Mouse (Mus musculus) cerebral cortex, adult 2 months (tissue): Measurements from ENCODE around the gene Mug2.

Experiments
- WGBS: fragments of 180-500 bp; shearing (Covaris S2); methylation state at CpG from one replicate; pipeline ENCODE4 v1.1.7; 2018; 5-methylcytosine and 5-hydroxymethylcytosine counted together

Gene Mug2

GRCm38 (mm10) chr6:122006461-122006860 is at the start of gene Mug2:
Gene Mug2 (plus strand): TSS chr6:122006761.
- no CpG with 5 or more reads among the region's 3 CpGs for WGBS

GRCm38 (mm10) chr6:121957803-121958349 is 48.7 kb upstream of the Mug2 start:
- WGBS = 89% methylated on average over 16 of the region's 16 CpGs

DNA sequence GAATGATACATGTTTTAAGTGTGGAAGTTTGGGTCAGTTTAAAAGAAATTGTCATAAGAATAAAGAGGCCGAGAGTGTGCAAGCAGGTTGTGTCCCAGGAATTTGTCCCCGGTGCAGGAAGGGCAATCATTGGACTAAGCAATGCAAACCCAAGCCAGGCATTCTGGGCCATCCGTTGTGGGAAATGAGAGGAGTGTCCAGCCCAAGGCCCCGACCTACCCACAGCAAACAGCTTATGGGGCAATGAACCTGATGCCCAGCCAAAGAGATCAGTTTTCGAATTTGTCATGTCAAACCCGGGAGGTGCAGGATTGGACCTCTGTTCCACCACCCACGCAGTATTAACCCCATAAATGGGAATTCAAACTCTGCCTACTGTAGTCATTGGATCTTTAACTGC is 30.9 kb upstream of the Mug2 start:
- WGBS = 78% methylated on average over 7 of the region's 7 CpGs

- WGBS = 51% methylated on average over 4 of the region's 4 CpGs
These were observed 94.3 kb downstream of the Mug2 start for GRCm38 (mm10) chr6:122100904-122101303.

GRCm38 (mm10) chr6:122101671-122102070 is 95.1 kb downstream of the Mug2 start:
- 52% methylated on average over 1 of the region's 1 CpGs for WGBS

DNA sequence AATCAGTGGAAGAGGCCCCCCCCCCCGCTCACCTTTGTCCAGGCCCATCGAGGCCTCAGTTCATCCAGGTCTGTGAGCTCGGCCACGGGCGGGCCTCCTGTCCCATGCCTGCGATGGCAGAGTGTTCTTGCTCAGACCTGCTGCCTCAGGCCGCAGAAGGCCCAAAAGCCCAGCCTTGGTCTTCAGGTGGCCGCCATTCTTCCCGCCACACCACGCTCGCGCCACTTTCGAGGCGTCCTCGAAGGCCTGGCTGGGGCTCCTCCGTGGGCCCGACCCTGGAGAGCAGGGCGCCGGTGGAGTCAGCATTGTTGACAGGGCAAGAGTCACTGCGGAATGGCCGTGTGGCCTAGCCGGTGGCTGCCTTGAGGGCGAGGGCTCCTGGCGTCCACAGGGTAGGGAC is 110.4 kb downstream of the Mug2 start:
- WGBS = 91% methylated on average over 24 of the region's 24 CpGs

DNA sequence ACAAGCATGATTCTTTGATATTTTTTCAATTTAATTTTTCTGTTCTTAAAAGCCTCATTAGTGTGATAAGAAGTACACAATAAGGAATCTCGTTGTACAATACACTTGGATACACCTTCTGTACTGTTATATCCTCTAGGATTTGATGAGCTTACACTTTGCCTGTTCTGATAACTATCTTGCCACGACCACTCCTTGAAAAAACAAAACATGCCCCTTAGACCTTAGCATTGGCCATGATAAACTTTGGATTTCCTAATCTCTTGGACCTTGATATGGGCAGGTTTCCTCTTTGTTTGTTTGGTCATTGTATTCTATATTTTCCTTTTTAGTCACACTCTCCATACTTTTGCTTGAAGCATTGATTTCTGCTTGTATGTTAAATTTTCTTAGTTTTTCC is 123.0 kb downstream of the Mug2 start:
- 57% methylated on average over 2 of the region's 2 CpGs for WGBS
